Mouse (Mus musculus) heart, embryonic 10.5 days (tissue): ENCODE results near the gene Slc3a2. TPM values are rescaled to one million over a fixed set of nuclear protein-coding genes. Genes with fewer than 3 reads are reported as not detected.
A peak's percentile ranks its signal among the peaks of the same experiment; 100 is the strongest.
"Not testable (repeated sequence)": the region's sequence is repeated elsewhere in the genome, so short reads cannot be mapped to it uniquely, and the experiment has no call there.

ENCODE experiments used
- DNase-seq: peaks from one replicate; pipeline ENCODE4 v3.0.0-alpha.2; 2017; ENCODE audit warnings: low spot score
- H3K27ac ChIP-seq: fragments of 300-500 bp; sonication (generic); 2 replicates; pipeline ENCODE4 v1.5.1; 2016; ENCODE audit warnings: mild to moderate bottlenecking
- H3K27me3 ChIP-seq: fragments of 300-500 bp; sonication (generic); 2 replicates; pipeline ENCODE4 v1.6.1; 2016; ENCODE audit warnings: mild to moderate bottlenecking; ENCODE audit not compliant: poor library complexity, insufficient read depth, severe bottlenecking
- H3K36me3 ChIP-seq: fragments of 300-500 bp; sonication (generic); 2 replicates; pipeline ENCODE4 v1.6.1; 2016; ENCODE audit warnings: mild to moderate bottlenecking, moderate library complexity
- H3K4me1 ChIP-seq: fragments of 300-500 bp; sonication (generic); 2 replicates; pipeline ENCODE4 v1.6.1; 2016; ENCODE audit warnings: mild to moderate bottlenecking
- H3K4me3 ChIP-seq: fragments of 300-500 bp; sonication (generic); 2 replicates; pipeline ENCODE4 v1.5.1; 2016; ENCODE audit warnings: mild to moderate bottlenecking, moderate library complexity
- H3K9me3 ChIP-seq: fragments of 300-500 bp; sonication (generic); 2 replicates; pipeline ENCODE4 v1.6.1; 2016; ENCODE audit warnings: mild to moderate bottlenecking, moderate library complexity
- WGBS: fragments of 180-500 bp; shearing (Covaris S2); methylation state at CpG from one replicate; pipeline ENCODE4 v1.1.7; 2016; 5-methylcytosine and 5-hydroxymethylcytosine counted together
- polyA plus RNA-seq: library from polyadenylated mRNA; unstranded; fragments of >200 nt; fragmentation: Nextera tagmentation; extraction: Ambion mirVana; gene quantifications from 2 replicates; pipeline ENCODE4 v1.2.1, GENCODE M21; 2016

Slc3a2 gene
- polyA plus RNA-seq, 1 experiment from 2014 or later = 104 TPM

GRCm38 (mm10) chr19:8741243-8741869 is 18.2 kb upstream of the Slc3a2 start, which contains the start of gene Stx5a:
Stx5a (plus strand) TSS chr19:8741413.
- H3K4me3 ChIP-seq = peak within 1 kb of the TSS; percentile 97
- H3K27ac ChIP-seq = peak within 1 kb of the TSS; percentile 98
- H3K9me3 ChIP-seq = no peaks in the 10 kb centered on the region
- under 1% methylated on average over 36 of the region's 36 CpGs for WGBS
- peaks cover 71% of the 10 kb centered on the region for H3K36me3 ChIP-seq
- DNase-seq = peak; percentile 99
- H3K27me3 ChIP-seq = no peaks in the 10 kb centered on the region
- peaks cover 20% of the 10 kb centered on the region for H3K4me1 ChIP-seq

- H3K36me3 ChIP-seq = peaks cover 64% of the 10 kb centered on the region
Observed at GRCm38 (mm10) chr19:8740603-8741002, 17.4 kb upstream of the Slc3a2 start, which contains the start of gene 1700092M07Rik. 1700092M07Rik (plus strand) TSS chr19:8740718.

GRCm38 (mm10) chr19:8739646-8740045 is 16.5 kb upstream of the Slc3a2 start:
- H3K27ac ChIP-seq = no peak overlapping the region
- H3K27me3 ChIP-seq = no peaks in the 10 kb centered on the region
- peaks cover 54% of the 10 kb centered on the region for H3K36me3 ChIP-seq
- no peak for DNase-seq
- H3K9me3 ChIP-seq = no peaks in the 10 kb centered on the region
- no peak overlapping the region for H3K4me3 ChIP-seq
- H3K4me1 ChIP-seq = peaks cover 26% of the 10 kb centered on the region
- 92% methylated on average over 6 of the region's 6 CpGs for WGBS

More at GRCm38 (mm10) chr19:8740603-8741002, 17.4 kb upstream of the Slc3a2 start, which contains the start of gene 1700092M07Rik:
- Histone ChIP-seq H3K27me3 (no peaks in the 10 kb centered on the region), H3K4me3 (peak within 1 kb of the TSS; percentile 97), H3K27ac (peak within 1 kb of the TSS; percentile 98), H3K9me3 (no peaks in the 10 kb centered on the region), H3K4me1 (peaks cover 20% of the 10 kb centered on the region)
- 65% methylated on average over 14 of the region's 14 CpGs for WGBS
- no peak for DNase-seq

GRCm38 (mm10) chr19:8738911-8739310 is 15.7 kb upstream of the Slc3a2 start:
- H3K27ac ChIP-seq = no peak overlapping the region
- no peaks in the 10 kb centered on the region for H3K9me3 ChIP-seq
- H3K27me3 ChIP-seq = no peaks in the 10 kb centered on the region
- no peak for DNase-seq
- H3K4me1 ChIP-seq = peaks cover 26% of the 10 kb centered on the region
- 88% methylated on average over 7 of the region's 7 CpGs for WGBS
- no peak overlapping the region for H3K4me3 ChIP-seq
- H3K36me3 ChIP-seq = peaks cover 49% of the 10 kb centered on the region

GRCm38 (mm10) chr19:8736160-8736467 is 12.9 kb upstream of the Slc3a2 start:
- H3K9me3 ChIP-seq = no peaks in the 10 kb centered on the region
- peak overlapping the region; percentile 89 for H3K27ac ChIP-seq
- H3K36me3 ChIP-seq = peaks cover 38% of the 10 kb centered on the region
- no peaks in the 10 kb centered on the region for H3K27me3 ChIP-seq
- no peak for DNase-seq
- H3K4me3 ChIP-seq = peak overlapping the region; percentile 94
- WGBS = 2% methylated on average over 11 of the region's 11 CpGs
- H3K4me1 ChIP-seq = peaks cover 15% of the 10 kb centered on the region

- under 1% methylated on average over 32 of the region's 32 CpGs for WGBS
- DNase-seq = peak; percentile 95
- peak within 1 kb of the TSS; percentile 94 for H3K4me3 ChIP-seq
- H3K4me1 ChIP-seq = peaks cover 9% of the 10 kb centered on the region
- H3K36me3 ChIP-seq = peaks cover 35% of the 10 kb centered on the region
- H3K27me3 ChIP-seq = no peaks in the 10 kb centered on the region
- peak within 1 kb of the TSS; percentile 89 for H3K27ac ChIP-seq
- H3K9me3 ChIP-seq = no peaks in the 10 kb centered on the region
Observed at GRCm38 (mm10) chr19:8735389-8736159, 12.4 kb upstream of the Slc3a2 start, which contains the start of gene Wdr74. Wdr74 (plus strand) TSS chr19:8735827.

GRCm38 (mm10) chr19:8734334-8734733 is 11.2 kb upstream of the Slc3a2 start:
- no peak for DNase-seq
- Histone ChIP-seq H3K4me1 (peaks cover 6% of the 10 kb centered on the region; the same call in 1 of the 2 replicates), H3K27me3 (no peaks in the 10 kb centered on the region), H3K27ac (no peak overlapping the region), H3K9me3 (no peaks in the 10 kb centered on the region), H3K36me3 (peaks cover 23% of the 10 kb centered on the region), H3K4me3 (no peak overlapping the region)
- 61% methylated on average over 3 of the region's 3 CpGs for WGBS

GRCm38 (mm10) chr19:8728335-8729099 is 5.3 kb upstream of the Slc3a2 start:
- not testable (repeated sequence) for H3K9me3 ChIP-seq, H3K27me3 ChIP-seq, H3K27ac ChIP-seq, H3K4me3 ChIP-seq, H3K4me1 ChIP-seq
- peak; percentile 45 for DNase-seq
- 50% methylated on average over 3 of the region's 3 CpGs for WGBS
- peaks cover 31% of the 10 kb centered on the region for H3K36me3 ChIP-seq

- DNase-seq = no peak
- 24% methylated on average over 5 of the region's 5 CpGs for WGBS
- Histone ChIP-seq H3K27ac (no peak overlapping the region), H3K4me1 (peaks cover 5% of the 10 kb centered on the region; the same call in 1 of the 2 replicates), H3K27me3 (no peaks in the 10 kb centered on the region), H3K4me3 (no peak overlapping the region), H3K9me3 (no peaks in the 10 kb centered on the region), H3K36me3 (peaks cover 31% of the 10 kb centered on the region)
Observed at GRCm38 (mm10) chr19:8727495-8728114, 4.4 kb upstream of the Slc3a2 start.

GRCm38 (mm10) chr19:8726609-8727390 is 3.6 kb upstream of the Slc3a2 start:
- peaks cover 31% of the 10 kb centered on the region for H3K36me3 ChIP-seq
- WGBS = 25% methylated on average over 3 of the region's 3 CpGs
- peaks cover 11% of the 10 kb centered on the region for H3K4me1 ChIP-seq
- DNase-seq = no peak
- no peaks in the 10 kb centered on the region for H3K27me3 ChIP-seq
- no peak overlapping the region for H3K27ac ChIP-seq
- no peaks in the 10 kb centered on the region for H3K9me3 ChIP-seq
- 0 out of 2 replicates have a peak overlapping the region, but pooled peaks have one; percentile 1 for H3K4me3 ChIP-seq

GRCm38 (mm10) chr19:8725081-8725613 is 2.0 kb upstream of the Slc3a2 start:
- Histone ChIP-seq H3K4me1 (peaks cover 11% of the 10 kb centered on the region), H3K27ac (no peak overlapping the region)

More at GRCm38 (mm10) chr19:8725081-8725613, 2.0 kb upstream of the Slc3a2 start:
- peak overlapping the region; percentile 69 for H3K4me3 ChIP-seq
- H3K9me3 ChIP-seq = no peaks in the 10 kb centered on the region
- no peaks in the 10 kb centered on the region for H3K27me3 ChIP-seq
- 64% methylated on average over 4 of the region's 4 CpGs for WGBS
- H3K36me3 ChIP-seq = peaks cover 31% of the 10 kb centered on the region
- DNase-seq = no peak
